Mouse (Mus musculus): ENCODE results near the gene Ypel4.

- no peak for TF ChIP-seq POLR2A (IDR thresholded peaks at IDR 0.05; ENCODE audit: borderline replicate concordance, low read depth, low read length)
- TF ChIP-seq CTCF (IDR thresholded peaks at IDR 0.05; ENCODE audit: low read depth, low read length) = no peak
These were observed 26.3 kb upstream of the Ypel4 start for GRCm38 (mm10) chr2:84707523-84707922.

Data from bone marrow macrophage, adult 2 months (primary cell).